Mouse (Mus musculus): Measurements from ENCODE around the gene Pnlip. TPM values are rescaled to one million over a fixed set of nuclear protein-coding genes. Genes with fewer than 3 reads are reported as not detected.

Gene Pnlip
- polyA plus RNA-seq, 1 experiment from 2014 or later = not detected

DNA sequence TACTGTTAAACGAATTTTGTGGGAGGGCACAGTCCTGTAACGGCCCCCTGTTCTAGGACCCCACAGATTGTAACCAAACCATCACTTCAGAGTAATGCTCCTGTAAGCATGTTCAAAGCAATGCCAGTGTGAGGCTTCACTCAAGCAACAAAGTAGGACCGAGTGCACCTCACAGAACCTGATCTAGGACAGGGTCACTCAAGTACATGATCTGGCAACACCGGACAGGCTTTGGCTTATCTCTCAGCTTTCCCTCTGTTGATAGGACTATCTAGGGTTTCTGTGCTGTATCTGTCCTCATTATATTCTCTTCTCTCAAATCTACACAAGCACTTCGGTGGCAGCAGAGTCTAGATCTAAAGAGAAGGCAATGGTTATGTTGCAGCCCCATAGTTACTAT is 74.3 kb downstream of the Pnlip start:
- no peaks in the 10 kb centered on the region for H3K36me3 ChIP-seq
- 77% methylated on average over 5 of the region's 5 CpGs for WGBS
- no peaks in the 10 kb centered on the region; the same call in 1 of the 2 replicates for H3K27me3 ChIP-seq
- no peak overlapping the region for H3K4me2 ChIP-seq
- H3K4me1 ChIP-seq (replicated peaks) = no peaks in the 10 kb centered on the region; the same call in 1 of the 2 replicates
- H3K9ac ChIP-seq (replicated peaks) = no peak overlapping the region
- H3K9me3 ChIP-seq = 0 out of 2 replicates have a peak, but pooled peaks cover 3% of the 10 kb centered on the region
- no peak overlapping the region for H3K4me3 ChIP-seq (replicated peaks)
- no peak overlapping the region for H3K27ac ChIP-seq
- no peak for ATAC-seq (ENCODE audit: insufficient number of reproducible peaks, insufficient read depth, low FRiP score, low TSS enrichment, low read depth)

DNA sequence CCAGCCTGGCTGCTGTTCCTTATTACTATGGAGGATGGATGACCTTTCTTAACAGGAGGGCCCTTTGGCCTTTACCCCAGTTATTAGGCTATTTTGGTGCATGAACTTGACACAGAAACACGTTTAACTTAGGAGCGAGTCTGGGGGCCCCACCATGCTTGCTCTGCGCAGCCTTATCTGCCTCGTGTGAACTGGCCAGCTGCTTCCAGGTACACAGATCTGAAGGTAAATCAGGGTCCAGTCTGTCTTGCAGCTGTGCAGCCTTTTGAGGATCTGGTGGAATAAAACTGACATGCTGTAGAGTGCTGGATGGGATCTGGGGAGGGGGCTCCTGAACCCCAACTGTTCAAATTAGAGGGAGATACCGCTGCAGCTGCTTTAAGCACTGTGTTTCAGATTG is 75.5 kb downstream of the Pnlip start:
- Histone ChIP-seq H3K36me3 (no peaks in the 10 kb centered on the region), H3K9me3 (no peaks in the 10 kb centered on the region), H3K9ac (replicated peaks) (no peak overlapping the region), H3K4me2 (no peak overlapping the region), H3K27me3 (no peaks in the 10 kb centered on the region; the same call in 1 of the 2 replicates), H3K27ac (no peak overlapping the region), H3K4me3 (replicated peaks) (no peak overlapping the region), H3K4me1 (replicated peaks) (no peaks in the 10 kb centered on the region; the same call in 1 of the 2 replicates)
- 55% methylated on average over 5 of the region's 5 CpGs for WGBS
- no peak for ATAC-seq (ENCODE audit: insufficient number of reproducible peaks, insufficient read depth, low FRiP score, low TSS enrichment, low read depth)

DNA sequence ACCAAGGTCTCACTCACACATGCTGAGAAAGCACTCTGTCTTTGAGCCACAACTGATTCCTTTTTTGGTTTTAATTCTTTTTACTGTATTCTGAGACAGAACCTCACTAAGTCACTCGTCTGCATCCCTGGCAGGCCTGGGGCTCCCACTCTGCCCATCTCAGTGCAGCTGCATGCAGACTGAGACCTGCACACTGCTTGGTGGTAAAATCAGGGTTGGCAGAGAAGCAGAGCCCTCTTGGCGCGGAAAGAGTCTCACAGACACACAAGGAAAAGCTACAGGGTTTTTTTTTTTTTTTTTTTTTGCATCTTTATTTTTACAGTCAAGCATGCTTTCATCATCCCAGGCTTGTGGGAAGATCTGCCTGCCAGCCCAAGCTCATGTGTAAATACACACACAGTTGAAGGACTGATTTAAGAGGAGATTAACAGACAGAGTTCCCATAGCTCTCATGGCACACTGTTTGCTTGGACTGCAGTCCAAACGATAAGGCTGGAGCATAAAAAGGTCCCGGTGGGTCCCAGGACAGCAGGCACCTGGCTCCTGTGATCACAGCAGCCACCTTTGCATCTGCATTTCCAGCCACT is 76.2 kb downstream of the Pnlip start, which contains the start of gene Pnliprp1:
TSS of gene Pnliprp1 (plus strand) at position 443 of the 587 bp plus-strand sequence.
- no peak for ATAC-seq (ENCODE audit: insufficient number of reproducible peaks, insufficient read depth, low FRiP score, low TSS enrichment, low read depth)
- no peak within 1 kb of the TSS for H3K4me3 ChIP-seq (replicated peaks)
- no peaks in the 10 kb centered on the region for H3K36me3 ChIP-seq
- H3K4me1 ChIP-seq (replicated peaks) = no peaks in the 10 kb centered on the region; the same call in 1 of the 2 replicates
- no peak within 1 kb of the TSS for H3K27ac ChIP-seq
- H3K9ac ChIP-seq (replicated peaks) = no peak within 1 kb of the TSS
- WGBS = 51% methylated on average over 5 of the region's 5 CpGs
- H3K27me3 ChIP-seq = no peaks in the 10 kb centered on the region; the same call in 1 of the 2 replicates
- H3K9me3 ChIP-seq = no peaks in the 10 kb centered on the region
- H3K4me2 ChIP-seq = no peak within 1 kb of the TSS

Other genes starting within 250 kb of the Pnlip start
- gene Gfra1, start 196.6 kb upstream of the Pnlip start, polyA plus RNA-seq (2016; fragmentation: Nextera tagmentation; extraction: Ambion mirVana) = 15.5 and 17.0 TPM in 2 replicates
- not detected in 2 replicates for gene Ccdc172, start 140.5 kb upstream of the Pnlip start, polyA plus RNA-seq (2016; fragmentation: Nextera tagmentation; extraction: Ambion mirVana)
- not detected in 2 replicates for gene Pnliprp1, start 76.4 kb downstream of the Pnlip start, polyA plus RNA-seq (2016; fragmentation: Nextera tagmentation; extraction: Ambion mirVana)
- gene Pnliprp2, start 107.2 kb downstream of the Pnlip start, polyA plus RNA-seq (2016; fragmentation: Nextera tagmentation; extraction: Ambion mirVana) = 0.18 TPM in 1 of 2 replicates, not detected in the other
- gene 1700019N19Rik, start 142.0 kb downstream of the Pnlip start, polyA plus RNA-seq (2016; fragmentation: Nextera tagmentation; extraction: Ambion mirVana) = not detected in 2 replicates

Measured in limb, embryonic 12.5 days (tissue).